Mouse (Mus musculus) bone marrow macrophage, adult 2 months (primary cell): ENCODE measurements at regions not wholly inside any gene's neighbourhood (a gene's known extent, or its start where the extent isn't known, plus 50 kb on each side); places are given as distances from the start of the nearest gene placed in this dataset.

Experiments
- H3K27ac ChIP-seq: 2 replicates; pipeline ENCODE4 v1.5.1; 2012; ENCODE audit warnings: low read depth, low read length; ENCODE audit not compliant: insufficient read depth
- H3K4me1 ChIP-seq: 2 replicates; pipeline ENCODE4 v1.6.1; 2012; ENCODE audit warnings: low read length; ENCODE audit not compliant: control insufficient read depth, insufficient read depth
- H3K4me3 ChIP-seq: 2 replicates; pipeline ENCODE4 v1.5.1; 2012; ENCODE audit warnings: mild to moderate bottlenecking, low read length, moderate library complexity; ENCODE audit not compliant: insufficient read depth
- CTCF ChIP-seq: IDR thresholded peaks from 2 replicates; pipeline ENCODE4 v1.5.1; 2012; ENCODE audit warnings: low read depth, mild to moderate bottlenecking, low read length, moderate library complexity
- POLR2A ChIP-seq: IDR thresholded peaks from 2 replicates; pipeline ENCODE4 v1.6.1; 2012; ENCODE audit warnings: mild to moderate bottlenecking, low read depth, low read length, borderline replicate concordance

GRCm38 (mm10) chr12:35775396-35775795 lies 150.0 kb upstream of the Agr3 start:
- Histone ChIP-seq H3K4me3 (no peak overlapping the region), H3K27ac (no peak overlapping the region), H3K4me1 (no peaks in the 10 kb centered on the region)
- TF ChIP-seq POLR2A (no peak), CTCF (no peak)

GRCm38 (mm10) chr12:35770387-35771024 lies 154.9 kb upstream of the Agr3 start:
- Histone ChIP-seq H3K4me3 (no peak overlapping the region), H3K4me1 (no peaks in the 10 kb centered on the region), H3K27ac (no peak overlapping the region)
- TF ChIP-seq POLR2A (no peak), CTCF (no peak)

GRCm38 (mm10) chr12:35758916-35759315 lies 166.5 kb upstream of the Agr3 start:
- Histone ChIP-seq H3K4me1 (0 out of 2 replicates have a peak, but pooled peaks cover 2% of the 10 kb centered on the region), H3K27ac (no peak overlapping the region), H3K4me3 (no peak overlapping the region)
- TF ChIP-seq CTCF (no peak), POLR2A (no peak)

GRCm38 (mm10) chr12:35755159-35755558 lies 170.3 kb upstream of the Agr3 start:
- Histone ChIP-seq H3K4me3 (no peak overlapping the region), H3K4me1 (0 out of 2 replicates have a peak, but pooled peaks cover 2% of the 10 kb centered on the region), H3K27ac (no peak overlapping the region)
- TF ChIP-seq CTCF: no peak
- no peak for TF ChIP-seq POLR2A

- H3K4me1 ChIP-seq: no peaks in the 10 kb centered on the region
- H3K4me3 ChIP-seq: no peak overlapping the region
- no peak overlapping the region for H3K27ac ChIP-seq
- no peak for TF ChIP-seq CTCF
- TF ChIP-seq POLR2A: no peak
Observed at GRCm38 (mm10) chr12:35747997-35748396, 177.4 kb upstream of the Agr3 start.

GRCm38 (mm10) chr12:35746691-35747299 lies 178.6 kb upstream of the Agr3 start:
- TF ChIP-seq POLR2A (no peak), CTCF (no peak)
- no peaks in the 10 kb centered on the region for H3K4me1 ChIP-seq
- no peak overlapping the region for H3K27ac ChIP-seq
- no peak overlapping the region for H3K4me3 ChIP-seq

GRCm38 (mm10) chr12:35742729-35743128 lies 182.7 kb upstream of the Agr3 start:
- no peak for TF ChIP-seq CTCF
- TF ChIP-seq POLR2A: no peak
- no peaks in the 10 kb centered on the region; the same call in 1 of the 2 replicates for H3K4me1 ChIP-seq
- H3K4me3 ChIP-seq: no peak overlapping the region
- no peak overlapping the region for H3K27ac ChIP-seq

- no peak overlapping the region for H3K4me3 ChIP-seq
- no peak for TF ChIP-seq POLR2A
- no peak for TF ChIP-seq CTCF
- no peak overlapping the region for H3K27ac ChIP-seq
- H3K4me1 ChIP-seq: peaks cover 6% of the 10 kb centered on the region
Observed at GRCm38 (mm10) chr12:35736427-35736826, 189.0 kb upstream of the Agr3 start.

GRCm38 (mm10) chr12:35735002-35735401 lies 190.4 kb upstream of the Agr3 start:
- Histone ChIP-seq H3K4me3 (no peak overlapping the region), H3K4me1 (peaks cover 6% of the 10 kb centered on the region), H3K27ac (no peak overlapping the region)
- TF ChIP-seq POLR2A: no peak
- no peak for TF ChIP-seq CTCF

- no peak overlapping the region for H3K27ac ChIP-seq
Observed at GRCm38 (mm10) chr12:35734371-35734770, 191.0 kb upstream of the Agr3 start.

GRCm38 (mm10) chr12:35733580-35733979 lies 191.8 kb upstream of the Agr3 start:
- Histone ChIP-seq H3K4me1 (peaks cover 6% of the 10 kb centered on the region), H3K27ac (no peak overlapping the region), H3K4me3 (no peak overlapping the region)
- TF ChIP-seq CTCF (no peak), POLR2A (no peak)

More at GRCm38 (mm10) chr12:35734371-35734770, 191.0 kb upstream of the Agr3 start:
- Histone ChIP-seq H3K4me3 (no peak overlapping the region), H3K4me1 (peaks cover 6% of the 10 kb centered on the region)
- TF ChIP-seq CTCF: no peak
- no peak for TF ChIP-seq POLR2A
